Mouse (Mus musculus): ENCODE results near the gene Gjb3. TPM values are rescaled to one million over a fixed set of nuclear protein-coding genes. Genes with fewer than 3 reads are reported as not detected.

Gjb3 gene
- total and polyA plus RNA-seq, 3 experiments: not detected

- Histone ChIP-seq H3K27ac (ENCODE audit: insufficient read depth, low read depth) (no peak overlapping the region), H3K36me3 (replicated peaks in 1 of 2; ENCODE audit: control insufficient read depth in 1 of 2, insufficient read depth in 1 of 2, low read length in 1 of 2) (no peaks in the 10 kb centered on the region), H3K4me3 (replicated peaks in 1 of 3; ENCODE audit: low read depth in 2 of 3, low read length in 2 of 3, poor library complexity in 1 of 3) (no peak overlapping the region), H3K79me2 (replicated peaks; ENCODE audit: control insufficient read depth, extremely low read depth, insufficient read depth, poor library complexity, severe bottlenecking) (no peaks in the 10 kb centered on the region), H3K9me3 (replicated peaks; ENCODE audit: low read length) (no peaks in the 10 kb centered on the region), H3K4me1 (ENCODE audit: control insufficient read depth in 1 of 2, insufficient read depth in 2 of 2) (peaks cover 2 to 6% of the 10 kb centered on the region in 2 experiments; a peak in 3 of 4 replicates), H3K9ac (ENCODE audit: insufficient read depth, low read depth) (no peak overlapping the region), H3K27me3 (replicated peaks) (peaks cover 15% of the 10 kb centered on the region), H3K4me2 (ENCODE audit: insufficient read depth, low read depth, poor library complexity, severe bottlenecking) (no peak overlapping the region)
- dilution Hi-C loops (cut with MboI; ENCODE audit: extremely low pct_ligation_motif_present, extremely low pct_unique_long_range_greater_than_20kb, low sequenced_read_pairs): no loop called here
- DNase-seq (ENCODE audit: extremely low read depth): no peak
- no peak for TF ChIP-seq MAZ (IDR thresholded peaks at IDR 0.05; ENCODE audit: low read depth, low read length)
- no peak for TF ChIP-seq KAT2A (IDR thresholded peaks at IDR 0.05; ENCODE audit: insufficient replicate concordance, low read length)
- no peak for TF ChIP-seq ZMIZ1 (IDR thresholded peaks at IDR 0.05; ENCODE audit: low read depth, low read length)
- no peak for TF ChIP-seq ETS1 (conservative IDR thresholded peaks at IDR 0.05; ENCODE audit: low read depth, low read length)
- TF ChIP-seq ZKSCAN1 (IDR thresholded peaks at IDR 0.05; ENCODE audit: borderline replicate concordance, low read depth, low read length): no peak
- no peak for TF ChIP-seq GABPA (IDR thresholded peaks at IDR 0.05; ENCODE audit: insufficient replicate concordance, low read depth, low read length)
- TF ChIP-seq CHD1 (IDR thresholded peaks at IDR 0.05; ENCODE audit: low read depth, low read length): no peak
- TF ChIP-seq HCFC1 (IDR thresholded peaks at IDR 0.05; ENCODE audit: low read depth, low read length): no peak
- no peak for TF ChIP-seq TBP (conservative IDR thresholded peaks at IDR 0.05; ENCODE audit: low read depth, low read length)
- TF ChIP-seq SMC3 (IDR thresholded peaks at IDR 0.05; ENCODE audit: low read depth, low read length): no peak
- no peak for TF ChIP-seq NELFE (IDR thresholded peaks at IDR 0.05; ENCODE audit: low read depth, low read length)
- TF ChIP-seq ELF1 (IDR thresholded peaks at IDR 0.05; ENCODE audit: low read depth, low read length): no peak
- TF ChIP-seq NRF1 (IDR thresholded peaks at IDR 0.05; ENCODE audit: low read depth, low read length): no peak
- in situ Hi-C loops (cut with MboI; ENCODE audit: low pct_ligation_motif_present, low pct_unique_long_range_greater_than_20kb, low sequenced_read_pairs): no loop called here
Observed at GRCm38 (mm10) chr4:127329046-127329445, 1.6 kb downstream of the Gjb3 start.

DNA sequence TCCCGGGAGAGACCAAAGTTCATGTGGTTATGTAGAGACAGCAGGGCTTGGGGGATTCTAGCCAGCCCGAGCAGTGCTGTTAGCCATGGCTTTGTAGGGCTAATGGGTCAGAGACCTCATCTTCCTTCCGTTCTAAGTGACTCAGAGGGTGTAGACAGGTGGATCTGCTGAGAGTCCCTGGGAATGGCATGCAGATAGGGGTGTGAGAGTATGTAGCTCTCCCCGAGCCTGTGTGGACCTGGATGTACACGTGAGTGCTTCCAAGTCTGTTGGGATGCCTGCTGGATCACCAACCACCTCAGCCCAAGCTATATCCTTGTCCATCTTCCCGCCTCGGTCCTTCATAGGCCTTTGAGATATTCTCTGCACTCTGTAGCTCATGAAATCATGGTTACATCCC, 2.3 kb downstream of the Gjb3 start:
- H3K36me3 ChIP-seq (replicated peaks in 1 of 2; ENCODE audit: control insufficient read depth in 1 of 2, insufficient read depth in 1 of 2, low read length in 1 of 2): no peaks in the 10 kb centered on the region
- no peaks in the 10 kb centered on the region for H3K9me3 ChIP-seq (replicated peaks; ENCODE audit: low read length)
- H3K4me1 ChIP-seq (ENCODE audit: control insufficient read depth in 1 of 2, insufficient read depth in 2 of 2): peaks cover 2 to 6% of the 10 kb centered on the region in 2 experiments; a peak in 3 of 4 replicates
- dilution Hi-C loops (cut with MboI; ENCODE audit: extremely low pct_ligation_motif_present, extremely low pct_unique_long_range_greater_than_20kb, low sequenced_read_pairs) (no loop called here), in situ Hi-C loops (cut with MboI; ENCODE audit: low pct_ligation_motif_present, low pct_unique_long_range_greater_than_20kb, low sequenced_read_pairs) (no loop called here)
- no peak for DNase-seq (ENCODE audit: extremely low read depth)
- no peak overlapping the region for H3K4me2 ChIP-seq (ENCODE audit: insufficient read depth, low read depth, poor library complexity, severe bottlenecking)
- no peak overlapping the region for H3K9ac ChIP-seq (ENCODE audit: insufficient read depth, low read depth)
- TF ChIP-seq E2F4 (IDR thresholded peaks at IDR 0.05; ENCODE audit: insufficient replicate concordance, low read depth, low read length) (no peak), POLR2AphosphoS2 (IDR thresholded peaks at IDR 0.05; ENCODE audit: low read depth, low read length) (no peak), PAX5 (IDR thresholded peaks at IDR 0.05; ENCODE audit: low read length) (no peak), ETS1 (conservative IDR thresholded peaks at IDR 0.05; ENCODE audit: low read depth, low read length) (no peak), USF1 (IDR thresholded peaks at IDR 0.05; ENCODE audit: low read depth, low read length) (no peak), NELFE (IDR thresholded peaks at IDR 0.05; ENCODE audit: low read depth, low read length) (no peak)
- H3K79me2 ChIP-seq (replicated peaks; ENCODE audit: control insufficient read depth, extremely low read depth, insufficient read depth, poor library complexity, severe bottlenecking): no peaks in the 10 kb centered on the region
- H3K27me3 ChIP-seq (replicated peaks): peaks cover 16% of the 10 kb centered on the region
- no peak overlapping the region for H3K4me3 ChIP-seq (replicated peaks in 1 of 3; ENCODE audit: low read depth in 2 of 3, low read length in 2 of 3, poor library complexity in 1 of 3)
- no peak overlapping the region for H3K27ac ChIP-seq (ENCODE audit: insufficient read depth, low read depth)

All from CH12.LX (cell line).